In the genomic region with DNA sequence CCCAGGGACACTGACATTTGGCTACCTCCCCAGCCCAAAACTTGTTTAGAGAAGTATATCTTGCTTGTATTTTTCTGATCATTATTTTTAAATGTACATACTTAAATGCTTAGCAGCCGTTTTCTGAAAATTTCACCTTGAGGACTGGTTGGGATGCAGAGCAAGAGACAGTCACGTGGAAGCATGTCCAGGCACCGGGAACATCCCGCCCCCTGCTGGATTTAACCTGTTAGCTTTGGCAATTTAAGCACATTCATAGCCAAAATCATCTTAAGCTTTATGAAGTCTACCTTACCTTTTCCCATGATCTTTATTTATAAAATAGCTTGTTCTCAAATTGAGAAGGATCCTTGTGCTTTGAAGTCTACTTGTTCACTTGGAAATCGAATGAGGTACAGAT, we compare ENCODE assay signal across 12 mouse cellular contexts. TPM values are rescaled to one million over a fixed set of nuclear protein-coding genes. Genes with fewer than 3 reads are reported as not detected.
DNase-seq lines count a peak whose midpoint lies in the region; ATAC-seq and TF ChIP-seq lines count a peak whose summit lies in the region.
"Had no signal": no experiment of that assay in that cellular context is flagged by ENCODE, and none has a peak within 500 bp of the region (broad histone marks: within the 10 kb centered on the region; RNA-seq: fewer than 3 reads in every experiment).

No protein-coding gene starts in this region.

- peak; percentile 7 to 14 for DNase-seq in cerebellum, adult 18-20 months
- DNase-seq in cerebellum, adult 11 months: no peak
- peak; percentile 40 for DNase-seq in kidney, postnatal 10 days
- DNase-seq in kidney, adult 11 months: no peak
- peak; percentile 23 for DNase-seq in lung, postnatal 36 days
- no peak for DNase-seq in lung, postnatal 25 days (ENCODE audit: low spot score)
- no peak for DNase-seq in stomach, postnatal 0 days (ENCODE audit: low spot score)
- DNase-seq: B cell, adult 2 months; thymus, adult 2 months had no signal

- H3K9me3 ChIP-seq in stomach, postnatal 0 days (ENCODE audit: control insufficient read depth, low read length): no peaks in the 10 kb centered on the region
- no peaks in the 10 kb centered on the region for H3K9me3 ChIP-seq in forebrain, embryonic 12.5 days
- H3K9me3 ChIP-seq: intestine, embryonic 15.5 days; limb, embryonic 13.5 days had no signal

- no peaks in the 10 kb centered on the region for H3K27me3 ChIP-seq in stomach, postnatal 0 days (ENCODE audit: control insufficient read depth, insufficient read depth, low read length)
- H3K27me3 ChIP-seq in forebrain, embryonic 12.5 days: no peaks in the 10 kb centered on the region
- H3K27me3 ChIP-seq: intestine, embryonic 15.5 days; limb, embryonic 13.5 days had no signal

- no peak overlapping the region for H3K4me3 ChIP-seq in stomach, postnatal 0 days (ENCODE audit: low read depth, low read length)
- H3K4me3 ChIP-seq in forebrain, embryonic 12.5 days (replicated peaks): no peak overlapping the region
- H3K4me3 ChIP-seq: intestine, embryonic 15.5 days; limb, embryonic 13.5 days had no signal

- H3K9ac ChIP-seq in stomach, postnatal 0 days (ENCODE audit: low read length): no peak overlapping the region
- H3K9ac ChIP-seq in forebrain, embryonic 12.5 days: no peak overlapping the region
- H3K9ac ChIP-seq: intestine, embryonic 15.5 days; limb, embryonic 13.5 days had no signal

- 65% methylated on average over 5 of the region's 5 CpGs for WGBS in stomach, postnatal 0 days
- WGBS in forebrain, embryonic 12.5 days: 83% methylated on average over 5 of the region's 5 CpGs

- no peaks in the 10 kb centered on the region for H3K36me3 ChIP-seq in stomach, postnatal 0 days (ENCODE audit: control insufficient read depth, insufficient read depth, low read length)
- peaks cover 17% of the 10 kb centered on the region; the same call in 1 of the 2 replicates for H3K36me3 ChIP-seq in forebrain, embryonic 12.5 days (replicated peaks)

- TF ChIP-seq CTCF in stomach, postnatal 0 days (IDR thresholded peaks at IDR 0.05; ENCODE audit: low read depth): peak; percentile 54

- H3K27ac ChIP-seq in stomach, postnatal 0 days (replicated peaks): no peak overlapping the region
- no peak overlapping the region for H3K27ac ChIP-seq in forebrain, embryonic 12.5 days
- H3K27ac ChIP-seq: intestine, embryonic 15.5 days; limb, embryonic 13.5 days had no signal

- no peak for TF ChIP-seq EP300 in stomach, postnatal 0 days (optimal IDR thresholded peaks at IDR 0.05)

- no peaks in the 10 kb centered on the region for H3K4me1 ChIP-seq in stomach, postnatal 0 days (replicated peaks; ENCODE audit: control insufficient read depth, insufficient read depth)
- H3K4me1 ChIP-seq in forebrain, embryonic 12.5 days: no peaks in the 10 kb centered on the region
- H3K4me1 ChIP-seq: intestine, embryonic 15.5 days; limb, embryonic 13.5 days had no signal

- no peak for ATAC-seq in stomach, postnatal 0 days (ENCODE audit: low FRiP score, low TSS enrichment)
- ATAC-seq in forebrain, embryonic 12.5 days (ENCODE audit: low FRiP score): no peak
- ATAC-seq: intestine, embryonic 15.5 days had no signal

- H3K4me2 ChIP-seq in stomach, postnatal 0 days (replicated peaks; ENCODE audit: low read depth): no peak overlapping the region
- H3K4me2 ChIP-seq in forebrain, embryonic 12.5 days: no peak overlapping the region
- H3K4me2 ChIP-seq: intestine, embryonic 15.5 days; limb, embryonic 13.5 days had no signal

RNA-seq across cellular contexts. Expression of gene Zc3h15, which starts 25.8 kb away (rescaled TPM):
- 84.6 and 106 TPM in 2 replicates for polyA plus RNA-seq in stomach, postnatal 0 days (2015; fragmentation: Nextera tagmentation; extraction: Ambion mirVana)
- 198 and 236 TPM in 2 replicates for polyA plus RNA-seq in forebrain, embryonic 12.5 days (2016; fragmentation: Nextera tagmentation; extraction: Ambion mirVana)

RNA-seq across cellular contexts. Expression of gene Itgav, which starts 54.2 kb away (rescaled TPM):
- 69.8 and 74.3 TPM in 2 replicates for polyA plus RNA-seq in stomach, postnatal 0 days (2015; fragmentation: Nextera tagmentation; extraction: Ambion mirVana)
- 44.4 and 46.5 TPM in 2 replicates for polyA plus RNA-seq in forebrain, embryonic 12.5 days (2016; fragmentation: Nextera tagmentation; extraction: Ambion mirVana)

Comparison
In these comparisons a context has a peak if more than half of its experiments do, and no peak if none do; other contexts are left out.
1. DNase-seq: peak in cerebellum, adult 18-20 months (2 of 2), kidney, postnatal 10 days (single experiment) and lung, postnatal 36 days (single experiment); none in cerebellum, adult 11 months (single experiment), kidney, adult 11 months (single experiment), lung, postnatal 25 days (single experiment) and stomach, postnatal 0 days (single experiment).